Mouse (Mus musculus): ENCODE data around the gene Cpsf3. TPM values are rescaled to one million over a fixed set of nuclear protein-coding genes. Genes with fewer than 3 reads are reported as not detected.

Cpsf3 gene
- polyA plus RNA-seq, 1 experiment from 2014 or later = 63.1 TPM

DNA sequence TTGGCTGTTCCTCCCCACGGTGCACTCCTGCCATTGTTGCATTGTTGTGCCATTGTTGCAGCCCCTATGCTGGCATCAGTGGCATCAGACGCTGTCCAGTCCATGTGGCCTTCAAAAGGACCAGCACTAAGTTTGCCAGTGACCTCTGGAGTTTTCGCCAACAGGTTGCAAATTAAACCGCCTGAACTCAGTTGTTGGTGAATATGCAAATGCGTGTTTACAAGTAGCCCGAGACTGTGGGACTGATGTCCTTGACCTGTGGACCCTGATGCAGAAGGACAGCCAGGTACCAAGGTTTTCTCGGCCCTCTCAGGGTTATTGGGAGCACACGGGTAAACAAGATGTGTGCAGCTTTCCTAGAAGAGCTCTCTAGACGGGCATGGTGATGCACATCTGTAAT is 36.0 kb downstream of the Cpsf3 start:
- Histone ChIP-seq H3K27ac (no peak overlapping the region), H3K4me1 (replicated peaks) (peaks cover 9% of the 10 kb centered on the region; the same call in 1 of the 2 replicates), H3K27me3 (no peaks in the 10 kb centered on the region), H3K9ac (no peak overlapping the region), H3K36me3 (peaks cover 27% of the 10 kb centered on the region), H3K4me2 (no peak overlapping the region), H3K9me3 (replicated peaks) (no peaks in the 10 kb centered on the region), H3K4me3 (no peak overlapping the region)
- no peak for ATAC-seq (replicated peaks; ENCODE audit: insufficient number of reproducible peaks, insufficient read depth, low FRiP score, low read depth)
- 81% methylated on average over 9 of the region's 9 CpGs for WGBS

DNA sequence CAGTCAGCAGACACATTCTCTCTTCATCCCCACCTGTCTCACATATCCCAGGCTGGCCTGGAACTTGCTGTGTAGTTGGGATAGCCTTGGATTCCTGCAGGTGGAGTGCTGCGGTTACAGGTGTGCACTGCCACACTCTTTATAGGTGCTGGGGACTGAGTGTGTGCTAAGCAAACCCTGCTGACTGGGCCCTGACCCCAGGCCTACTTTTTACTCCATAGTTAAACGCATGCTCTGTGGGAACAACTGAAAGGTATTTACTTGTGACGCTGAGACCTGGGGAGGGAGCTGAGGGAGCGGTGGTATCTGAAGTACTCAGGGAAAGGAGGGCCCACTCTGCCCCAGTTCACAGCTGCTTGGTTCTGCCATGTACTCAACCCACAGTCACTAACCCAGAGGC is 37.1 kb downstream of the Cpsf3 start:
- Histone ChIP-seq H3K4me2 (no peak overlapping the region), H3K27ac (no peak overlapping the region), H3K36me3 (peaks cover 34% of the 10 kb centered on the region), H3K4me3 (no peak overlapping the region), H3K4me1 (replicated peaks) (peaks cover 1% of the 10 kb centered on the region; the same call in 1 of the 2 replicates), H3K9ac (no peak overlapping the region), H3K9me3 (replicated peaks) (no peaks in the 10 kb centered on the region), H3K27me3 (no peaks in the 10 kb centered on the region)
- whole genome bisulfite sequencing = 92% methylated on average over 4 of the region's 4 CpGs
- ATAC-seq (replicated peaks; ENCODE audit: insufficient number of reproducible peaks, insufficient read depth, low FRiP score, low read depth) = peak; percentile 21; the same call in 1 of the 2 replicates

DNA sequence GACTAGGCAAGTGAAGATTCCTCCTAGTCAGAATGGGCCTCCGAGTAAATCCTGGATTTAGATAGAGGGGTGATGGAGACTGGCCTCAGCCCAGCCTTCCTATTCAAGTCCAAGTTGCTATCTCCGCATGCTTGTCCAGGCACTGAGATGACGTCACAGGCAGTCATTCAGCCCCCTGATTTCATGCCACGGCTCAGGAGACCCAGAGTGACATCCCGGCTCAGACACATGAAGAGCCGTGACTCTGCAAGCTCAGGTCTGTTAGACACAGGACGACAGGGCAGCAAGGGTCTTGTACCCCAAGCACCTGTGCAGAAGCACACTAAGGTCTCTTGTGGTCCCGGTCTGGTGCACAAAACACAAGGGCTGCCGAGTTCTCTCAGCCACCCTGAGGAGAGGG is 37.7 kb downstream of the Cpsf3 start:
- Histone ChIP-seq H3K4me2 (no peak overlapping the region), H3K36me3 (peaks cover 34% of the 10 kb centered on the region), H3K27me3 (no peaks in the 10 kb centered on the region), H3K9me3 (replicated peaks) (no peaks in the 10 kb centered on the region), H3K9ac (no peak overlapping the region), H3K4me1 (replicated peaks) (no peaks in the 10 kb centered on the region), H3K27ac (no peak overlapping the region), H3K4me3 (no peak overlapping the region)
- ATAC-seq (replicated peaks; ENCODE audit: insufficient number of reproducible peaks, insufficient read depth, low FRiP score, low read depth) = no peak
- 67% methylated on average over 9 of the region's 9 CpGs for whole genome bisulfite sequencing

DNA sequence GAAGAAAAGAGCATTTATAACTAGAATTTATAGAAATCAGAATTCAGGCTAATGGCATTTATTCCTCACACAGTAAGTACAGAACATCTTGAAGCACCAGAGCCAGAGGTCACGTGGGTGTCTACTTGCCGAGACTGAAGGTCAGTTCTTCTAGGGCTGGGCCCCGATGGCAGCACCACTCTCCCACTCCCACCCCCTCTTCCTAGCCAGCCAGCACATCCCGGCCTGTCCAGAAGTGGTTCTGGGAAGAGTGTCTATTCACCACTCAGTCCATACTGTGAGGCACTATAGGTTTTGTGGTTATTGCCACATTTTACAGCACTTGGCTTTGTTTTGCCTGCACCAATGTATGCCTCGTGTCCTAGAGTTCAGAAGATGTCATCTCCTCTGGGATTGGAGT is 38.9 kb downstream of the Cpsf3 start:
- no peaks in the 10 kb centered on the region for H3K9me3 ChIP-seq (replicated peaks)
- H3K9ac ChIP-seq = no peak overlapping the region
- no peak for ATAC-seq (replicated peaks; ENCODE audit: insufficient number of reproducible peaks, insufficient read depth, low FRiP score, low read depth)
- peaks cover 36% of the 10 kb centered on the region for H3K36me3 ChIP-seq
- H3K4me2 ChIP-seq = no peak overlapping the region
- no peak overlapping the region for H3K4me3 ChIP-seq
- H3K27ac ChIP-seq = no peak overlapping the region
- 77% methylated on average over 5 of the region's 5 CpGs for WGBS
- H3K4me1 ChIP-seq (replicated peaks) = no peaks in the 10 kb centered on the region; the same call in 1 of the 2 replicates
- H3K27me3 ChIP-seq = no peaks in the 10 kb centered on the region

DNA sequence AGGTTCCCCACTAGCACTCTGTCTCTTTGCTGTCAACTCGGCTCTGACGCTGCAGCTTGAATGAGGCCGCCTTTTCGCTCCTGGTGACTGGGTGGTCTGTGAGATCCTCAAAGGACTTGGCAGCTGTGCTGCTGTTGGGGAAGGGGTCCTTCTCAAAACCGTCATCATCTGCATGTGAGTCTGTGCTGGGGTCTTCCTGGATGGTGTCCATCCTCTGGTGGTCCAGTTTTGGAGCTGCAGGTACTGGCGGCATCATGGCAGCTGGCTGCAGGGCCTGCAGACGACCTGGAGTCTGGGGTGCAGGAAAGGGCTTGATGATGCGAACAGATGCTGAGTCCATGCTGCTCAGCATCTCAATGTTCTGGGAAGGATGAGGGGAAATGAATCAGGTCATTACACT is 40.1 kb downstream of the Cpsf3 start:
- Histone ChIP-seq H3K4me3 (no peak overlapping the region), H3K27ac (no peak overlapping the region), H3K4me1 (replicated peaks) (peaks cover 4% of the 10 kb centered on the region; the same call in 1 of the 2 replicates), H3K4me2 (no peak overlapping the region), H3K9me3 (replicated peaks) (no peaks in the 10 kb centered on the region), H3K27me3 (no peaks in the 10 kb centered on the region), H3K36me3 (peaks cover 45% of the 10 kb centered on the region), H3K9ac (no peak overlapping the region)
- no peak for ATAC-seq (replicated peaks; ENCODE audit: insufficient number of reproducible peaks, insufficient read depth, low FRiP score, low read depth)
- WGBS = 89% methylated on average over 8 of the region's 8 CpGs

DNA sequence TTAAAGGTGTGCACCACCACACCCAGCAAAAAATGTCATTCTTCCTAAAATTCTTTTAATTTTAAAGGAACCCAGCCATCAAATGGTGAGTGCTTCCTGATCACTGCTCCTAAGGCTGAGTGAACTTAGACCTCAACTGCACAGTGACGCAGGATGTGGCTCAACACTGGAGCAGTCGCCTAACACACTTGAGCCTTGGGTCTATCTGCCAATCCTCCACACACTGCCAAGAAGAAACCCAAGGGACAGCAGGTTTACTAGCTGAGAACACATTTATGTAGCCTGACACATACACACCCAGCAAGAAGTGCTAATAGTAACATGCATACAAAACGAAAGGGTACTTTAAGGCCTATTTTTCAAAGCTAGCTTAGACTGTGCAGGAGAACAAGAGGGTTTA is 41.1 kb downstream of the Cpsf3 start:
- Histone ChIP-seq H3K27me3 (no peaks in the 10 kb centered on the region), H3K4me2 (no peak overlapping the region), H3K36me3 (peaks cover 44% of the 10 kb centered on the region), H3K4me3 (no peak overlapping the region), H3K9ac (no peak overlapping the region), H3K9me3 (replicated peaks) (no peaks in the 10 kb centered on the region), H3K27ac (no peak overlapping the region), H3K4me1 (replicated peaks) (peaks cover 8% of the 10 kb centered on the region)
- no peak for ATAC-seq (replicated peaks; ENCODE audit: insufficient number of reproducible peaks, insufficient read depth, low FRiP score, low read depth)
- 92% methylated on average over 3 of the region's 3 CpGs for WGBS

DNA sequence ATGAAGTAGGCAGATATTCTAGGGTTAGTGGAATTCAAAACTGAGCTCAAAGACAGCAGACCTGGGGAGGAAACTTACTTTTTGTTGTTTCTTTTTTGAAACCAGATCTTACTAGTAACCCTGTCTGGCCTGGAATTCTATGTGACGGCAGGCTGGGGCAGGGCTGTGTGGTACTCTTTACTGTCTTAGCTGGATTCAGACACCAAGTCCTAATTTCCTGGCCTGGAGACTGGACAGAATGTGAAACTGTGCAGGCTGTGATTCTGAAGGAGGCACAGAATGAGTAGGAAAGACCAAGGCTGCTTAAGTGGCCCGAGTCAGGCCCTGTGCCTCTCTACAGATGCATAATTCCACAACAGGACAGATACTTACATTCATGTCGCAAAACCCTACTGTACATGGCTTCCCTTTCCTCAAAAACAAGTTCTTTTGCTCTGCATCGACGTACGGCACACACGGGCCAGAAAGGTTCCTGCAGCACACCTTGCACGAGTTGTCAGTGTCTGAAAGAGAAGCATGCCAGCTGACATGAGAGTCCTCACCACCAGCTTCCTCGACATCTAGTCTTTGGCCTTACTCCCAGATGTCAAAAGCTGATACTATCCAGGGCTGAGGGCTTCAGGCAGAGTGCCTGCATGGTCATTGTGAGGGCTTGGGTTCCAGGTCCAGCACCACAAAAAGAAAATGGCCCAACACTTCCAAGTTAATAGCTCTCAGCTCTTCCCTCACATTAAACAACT is 44.6 kb downstream of the Cpsf3 start:
- H3K27ac ChIP-seq = no peak overlapping the region
- H3K4me1 ChIP-seq (replicated peaks) = peaks cover 14% of the 10 kb centered on the region
- H3K9me3 ChIP-seq (replicated peaks) = no peaks in the 10 kb centered on the region
- ATAC-seq (replicated peaks; ENCODE audit: insufficient number of reproducible peaks, insufficient read depth, low FRiP score, low read depth) = no peak
- H3K27me3 ChIP-seq = no peaks in the 10 kb centered on the region
- H3K36me3 ChIP-seq = peaks cover 56% of the 10 kb centered on the region
- H3K4me3 ChIP-seq = no peak overlapping the region
- no peak overlapping the region for H3K9ac ChIP-seq
- H3K4me2 ChIP-seq = no peak overlapping the region
- 72% methylated on average over 9 of the region's 9 CpGs for WGBS

DNA sequence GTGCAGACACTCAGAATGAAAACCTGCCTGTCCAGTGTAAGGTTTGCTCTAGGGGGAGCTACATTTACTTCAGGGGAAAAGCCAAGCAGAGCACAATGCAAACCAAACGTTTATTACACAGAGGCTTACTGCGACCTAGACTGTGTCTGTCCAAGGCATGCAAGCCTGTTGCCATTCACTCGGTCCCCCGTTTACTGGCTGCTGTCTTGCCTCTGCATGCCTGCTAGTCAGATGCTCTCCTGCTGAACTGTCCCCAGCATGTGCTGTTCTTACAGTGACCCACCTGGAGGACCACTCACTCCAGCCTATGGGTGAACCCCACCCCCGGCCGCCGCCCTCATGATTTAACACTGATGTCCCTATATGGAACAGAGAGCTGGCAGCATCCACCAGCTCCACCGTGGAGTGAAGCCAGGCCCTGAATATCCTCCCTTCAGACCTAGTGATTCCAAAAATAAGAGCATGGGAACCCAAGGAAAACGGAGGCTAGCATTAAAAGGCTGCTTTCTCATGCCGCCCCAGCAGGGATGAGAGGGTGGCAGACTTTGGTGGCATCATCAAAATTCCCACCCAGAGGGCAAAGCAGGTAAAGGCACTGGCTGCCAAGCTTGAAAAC is 45.9 kb downstream of the Cpsf3 start:
- H3K4me1 ChIP-seq (replicated peaks) = peaks cover 14% of the 10 kb centered on the region
- no peak overlapping the region for H3K9ac ChIP-seq
- H3K4me2 ChIP-seq = no peak overlapping the region
- H3K27ac ChIP-seq = 0 out of 2 replicates have a peak overlapping the region, but pooled peaks have one; percentile 9
- H3K9me3 ChIP-seq (replicated peaks) = no peaks in the 10 kb centered on the region
- 77% methylated on average over 10 of the region's 10 CpGs for WGBS
- H3K4me3 ChIP-seq = no peak overlapping the region
- no peaks in the 10 kb centered on the region for H3K27me3 ChIP-seq
- ATAC-seq (replicated peaks; ENCODE audit: insufficient number of reproducible peaks, insufficient read depth, low FRiP score, low read depth) = 0 out of 2 replicates have a peak, but pooled peaks have one; percentile 35
- peaks cover 50% of the 10 kb centered on the region for H3K36me3 ChIP-seq

DNA sequence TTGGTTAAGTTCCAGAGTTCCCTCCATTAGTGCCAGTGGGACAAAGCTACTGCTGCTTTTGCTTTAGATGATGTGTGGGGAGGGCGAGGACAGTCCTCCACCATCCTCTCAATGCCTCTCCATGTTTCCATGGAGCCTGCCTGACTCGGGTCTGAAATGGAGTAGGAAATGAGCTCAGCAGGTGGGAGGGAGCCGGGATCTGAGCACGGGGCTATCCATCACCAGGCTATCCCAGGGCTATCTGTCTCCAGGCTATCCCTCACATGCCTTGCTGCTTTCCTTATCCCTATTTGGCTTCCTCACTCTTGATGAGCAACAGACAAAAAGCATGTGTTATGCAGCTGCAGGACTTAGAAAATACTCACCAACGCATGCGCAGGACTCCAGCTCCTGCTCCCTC is 46.5 kb downstream of the Cpsf3 start:
- Histone ChIP-seq H3K9ac (no peak overlapping the region), H3K4me3 (no peak overlapping the region), H3K27ac (no peak overlapping the region), H3K9me3 (replicated peaks) (no peaks in the 10 kb centered on the region), H3K27me3 (no peaks in the 10 kb centered on the region), H3K36me3 (peaks cover 44% of the 10 kb centered on the region), H3K4me1 (replicated peaks) (peaks cover 14% of the 10 kb centered on the region), H3K4me2 (no peak overlapping the region)
- 80% methylated on average over 6 of the region's 6 CpGs for WGBS
- no peak for ATAC-seq (replicated peaks; ENCODE audit: insufficient number of reproducible peaks, insufficient read depth, low FRiP score, low read depth)

DNA sequence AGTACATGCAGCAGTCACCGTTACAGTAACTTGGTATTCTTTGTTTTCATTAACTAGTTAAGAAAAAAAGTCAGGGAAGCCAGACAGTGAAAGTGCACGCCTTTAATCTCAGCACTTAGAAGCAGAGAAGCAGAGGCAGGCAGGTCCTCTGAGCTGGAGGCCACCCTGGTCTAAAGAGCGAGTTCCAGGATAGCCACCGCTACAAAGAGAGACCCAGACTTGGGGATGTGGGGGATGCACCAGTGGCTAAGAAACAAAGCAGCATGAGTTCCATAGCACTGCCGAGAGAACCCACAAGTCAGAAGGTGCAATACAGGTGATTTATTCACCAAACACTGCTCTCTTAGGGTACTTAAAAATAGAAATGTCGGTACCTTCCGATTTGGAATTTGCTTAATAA is 47.8 kb downstream of the Cpsf3 start:
- ATAC-seq (replicated peaks; ENCODE audit: insufficient number of reproducible peaks, insufficient read depth, low FRiP score, low read depth) = no peak
- H3K4me1 ChIP-seq (replicated peaks) = peaks cover 14% of the 10 kb centered on the region
- no peaks in the 10 kb centered on the region for H3K27me3 ChIP-seq
- no peak overlapping the region for H3K4me2 ChIP-seq
- WGBS = 93% methylated on average over 7 of the region's 7 CpGs
- peaks cover 42% of the 10 kb centered on the region for H3K36me3 ChIP-seq
- H3K9ac ChIP-seq = no peak overlapping the region
- no peak overlapping the region for H3K27ac ChIP-seq
- no peaks in the 10 kb centered on the region for H3K9me3 ChIP-seq (replicated peaks)
- H3K4me3 ChIP-seq = no peak overlapping the region

DNA sequence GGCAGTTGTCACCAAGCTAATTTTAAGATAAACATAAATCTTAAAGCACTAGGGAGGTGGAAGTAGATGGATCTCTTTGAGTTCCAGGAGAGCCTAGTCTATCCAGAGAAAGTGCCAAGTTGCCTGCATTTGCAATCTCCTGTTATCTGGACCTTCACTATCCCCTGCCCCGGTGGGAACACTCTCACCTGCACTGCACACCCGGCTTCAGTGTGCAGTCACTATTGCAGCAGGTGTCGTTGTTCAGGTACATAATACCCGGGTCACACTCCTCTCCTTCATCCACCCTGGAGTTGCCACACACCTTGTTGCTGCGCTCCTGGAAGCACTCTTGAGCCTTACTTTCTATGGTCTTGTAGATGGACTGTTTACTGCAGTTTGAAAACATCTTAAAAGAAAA is 48.6 kb downstream of the Cpsf3 start:
- Histone ChIP-seq H3K4me1 (replicated peaks) (peaks cover 14% of the 10 kb centered on the region), H3K4me2 (no peak overlapping the region), H3K27ac (no peak overlapping the region), H3K9me3 (replicated peaks) (no peaks in the 10 kb centered on the region), H3K9ac (no peak overlapping the region), H3K4me3 (no peak overlapping the region), H3K36me3 (peaks cover 41% of the 10 kb centered on the region), H3K27me3 (no peaks in the 10 kb centered on the region)
- 89% methylated on average over 5 of the region's 5 CpGs for WGBS
- no peak for ATAC-seq (replicated peaks; ENCODE audit: insufficient number of reproducible peaks, insufficient read depth, low FRiP score, low read depth)

DNA sequence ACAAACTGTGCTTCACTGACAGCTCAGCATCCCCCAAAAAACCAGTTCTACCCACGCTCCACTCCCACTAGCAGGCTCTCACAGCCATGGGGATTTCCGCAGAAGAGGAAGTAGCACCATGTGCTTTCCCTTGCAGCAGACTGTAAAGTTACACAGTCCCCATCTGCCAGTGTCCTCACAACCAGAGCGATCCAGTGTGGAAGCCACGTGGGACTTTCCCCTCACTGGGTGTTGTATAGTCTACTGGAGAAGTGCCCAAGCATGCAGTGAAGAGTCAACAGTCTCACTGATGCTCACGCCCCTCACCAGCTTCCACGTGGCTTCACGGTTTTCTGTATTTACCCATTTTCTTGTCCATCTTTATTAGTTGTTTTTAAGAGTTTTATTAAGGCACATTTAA is 50.7 kb downstream of the Cpsf3 start:
- no peak overlapping the region for H3K4me3 ChIP-seq
- ATAC-seq (replicated peaks; ENCODE audit: insufficient number of reproducible peaks, insufficient read depth, low FRiP score, low read depth) = no peak
- H3K4me1 ChIP-seq (replicated peaks) = peaks cover 10% of the 10 kb centered on the region
- no peaks in the 10 kb centered on the region for H3K27me3 ChIP-seq
- 79% methylated on average over 7 of the region's 7 CpGs for WGBS
- H3K9me3 ChIP-seq (replicated peaks) = no peaks in the 10 kb centered on the region
- H3K36me3 ChIP-seq = peaks cover 49% of the 10 kb centered on the region
- no peak overlapping the region for H3K9ac ChIP-seq
- H3K27ac ChIP-seq = no peak overlapping the region
- no peak overlapping the region for H3K4me2 ChIP-seq

All from heart, embryonic 15.5 days (tissue).